ENCODE assay signal across 8 mouse cellular contexts in genomic region chr5:122899777-122900557, GRCm38 (mm10). TPM values are rescaled to one million over a fixed set of nuclear protein-coding genes. Genes with fewer than 3 reads are reported as not detected.
DNase-seq lines count a peak whose midpoint lies in the region; ATAC-seq and TF ChIP-seq lines count a peak whose summit lies in the region.

No protein-coding gene starts in this region.

- H3K4me3 ChIP-seq in gastrocnemius, adult 2 months: peak overlapping the region; percentile 92
- H3K4me3 ChIP-seq in hindbrain, postnatal 0 days (ENCODE audit: low read length): peak overlapping the region; percentile 86
- H3K4me3 ChIP-seq in left cerebral cortex, adult 2 months: peak overlapping the region; percentile 80

- intact Hi-C loops in gastrocnemius, adult 2 months (cut with DNase I): no loop called here
- intact Hi-C loops in left cerebral cortex, adult 2 months (cut with DNase I): no loop called here

- WGBS in hindbrain, postnatal 0 days: 2% methylated on average over 90 of the region's 120 CpGs

- H3K4me1 ChIP-seq in hindbrain, postnatal 0 days (ENCODE audit: insufficient read depth, low read length): peaks cover 8% of the 10 kb centered on the region; the same call in 1 of the 2 replicates

- peak; percentile 94 for DNase-seq in gastrocnemius, adult 2 months
- peak; percentile 96 for DNase-seq in hindbrain, postnatal 0 days (ENCODE audit: low spot score)
- DNase-seq in left cerebral cortex, adult 2 months (ENCODE audit: extremely low spot score in 1 of 2, low spot score in 2 of 2): peak; percentile 83 to 88
- peak; percentile 87 for DNase-seq in right cerebral cortex, adult 18-20 months
- DNase-seq in urinary bladder, adult 2 months (ENCODE audit: low spot score): peak; percentile 82

- H3K4me2 ChIP-seq in hindbrain, postnatal 0 days (ENCODE audit: low read depth, low read length): peak overlapping the region; percentile 90

- H3K36me3 ChIP-seq in hindbrain, postnatal 0 days (ENCODE audit: insufficient read depth, low read length): no peaks in the 10 kb centered on the region

- H3K27ac ChIP-seq in gastrocnemius, adult 2 months: peak overlapping the region; percentile 81
- H3K27ac ChIP-seq in hindbrain, postnatal 0 days: peak overlapping the region; percentile 93
- peak overlapping the region; percentile 64; the same call in 1 of the 2 replicates for H3K27ac ChIP-seq in left cerebral cortex, adult 2 months

- TF ChIP-seq CTCF in gastrocnemius, adult 2 months (IDR thresholded peaks at IDR 0.05): peak; percentile 30; the same call in 1 of the 2 replicates
- no peak for TF ChIP-seq CTCF in hindbrain, postnatal 0 days (IDR thresholded peaks at IDR 0.05; ENCODE audit: low read depth)
- no peak; the same call in 1 of the 2 replicates for TF ChIP-seq CTCF in left cerebral cortex, adult 2 months (IDR thresholded peaks at IDR 0.05)

- H3K9me3 ChIP-seq in hindbrain, postnatal 0 days (ENCODE audit: low read length): no peaks in the 10 kb centered on the region

- peak; percentile 91 for ATAC-seq in activated CD4-positive, CD25-positive, alpha-beta regulatory T cell, adult 4 months
- peak; percentile 69 for ATAC-seq in common myeloid progenitor, adult 5-6 weeks (replicated peaks; ENCODE audit: low read depth, poor library complexity, severe bottlenecking)
- ATAC-seq in hindbrain, postnatal 0 days: peak; percentile 97
- ATAC-seq in megakaryocyte, adult 5-6 weeks (ENCODE audit: poor library complexity, severe bottlenecking): peak; percentile 89

- H3K9ac ChIP-seq in hindbrain, postnatal 0 days (replicated peaks; ENCODE audit: low read length): peak overlapping the region; percentile 84

- H3K27me3 ChIP-seq in hindbrain, postnatal 0 days (ENCODE audit: insufficient read depth, low read length): no peaks in the 10 kb centered on the region

RNA-seq across cellular contexts. Expression of gene Rnf34, which starts 50.1 kb away (rescaled TPM):
- 10 to 100 TPM; 18.1 to 25.7 TPM for polyA plus RNA-seq in activated CD4-positive, CD25-positive, alpha-beta regulatory T cell, adult 4 months (2017; shearing (Covaris generic))
- total RNA-seq in common myeloid progenitor, adult 5-6 weeks (2017): 15.3 and 23.0 TPM in 2 replicates
- 10 to 100 TPM; 20.0 to 21.4 TPM for total RNA-seq in gastrocnemius, adult 2 months (2021)
- total RNA-seq in hindbrain, postnatal 0 days (2014; rRNA removed): 23.8 and 37.2 TPM in 2 replicates
- polyA plus RNA-seq in hindbrain, postnatal 0 days (2015; fragmentation: Nextera tagmentation; extraction: Ambion mirVana): 43.0 and 46.2 TPM in 2 replicates
- total RNA-seq in left cerebral cortex, adult 2 months (2021): 10 to 100 TPM; 51.5 to 56.3 TPM
- total RNA-seq in megakaryocyte, adult 5-6 weeks (2015): 10.5 and 13.5 TPM in 2 replicates
- total RNA-seq in megakaryocyte, adult 5-6 weeks (2017): 25.2 and 25.3 TPM in 2 replicates
- 22.6 and 26.7 TPM in 2 replicates for polyA plus RNA-seq in urinary bladder, adult 2 months (2012; rRNA removed)

Comparison
In these comparisons a context has a peak if more than half of its experiments do, and no peak if none do; other contexts are left out.
1. Peak in every context shown above with its lines: DNase-seq, ATAC-seq, H3K4me3 ChIP-seq and H3K27ac ChIP-seq.